Mouse (Mus musculus) heart, adult 2 months (tissue): ENCODE data around the gene Nisch.

Experiments
- CTCF ChIP-seq: fragments of 200-600 bp; IDR thresholded peaks from 2 replicates; pipeline ENCODE4 v1.8.1; 2022; ENCODE audit warnings: antibody characterized with exemption, mild to moderate bottlenecking, moderate library complexity
- EP300 ChIP-seq: fragments of 200-500 bp; IDR thresholded peaks from 2 replicates; pipeline ENCODE4 v1.6.1; 2011; ENCODE audit warnings: low read depth, low read length, control low read depth; ENCODE audit not compliant: insufficient read depth
- POLR2A ChIP-seq: fragments of 200-500 bp; IDR thresholded peaks from 2 replicates; pipeline ENCODE4 v1.6.1; 2011; ENCODE audit warnings: mild to moderate bottlenecking, low read depth, low read length, control low read depth; ENCODE audit not compliant: insufficient read depth

- peak; percentile 79 for TF ChIP-seq CTCF
- TF ChIP-seq POLR2A = peak; percentile 94
- TF ChIP-seq EP300 = no peak
These were observed 87.9 kb downstream of the Nisch start, which contains the start of gene Smim4 for GRCm38 (mm10) chr14:31128826-31129219.
